Mouse (Mus musculus) myocyte (in vitro differentiated cells): ENCODE measurements around the gene Dnajb12. TPM values are rescaled to one million over a fixed set of nuclear protein-coding genes. Genes with fewer than 3 reads are reported as not detected.

Source experiments
- H3K27me3 ChIP-seq: one replicate; pipeline ENCODE4 v1.6.1; 2011; ENCODE audit not compliant: control insufficient read depth, insufficient read depth, insufficient read length
- H3K36me3 ChIP-seq: one replicate; pipeline ENCODE4 v1.6.1; 2011; ENCODE audit not compliant: control insufficient read depth, insufficient read depth
- H3K4me2 ChIP-seq: one replicate; pipeline ENCODE4 v1.6.1; 2011; ENCODE audit warnings: low read depth, control low read depth
- H3K4me3 ChIP-seq: one replicate; pipeline ENCODE4 v1.5.1; 2011; ENCODE audit warnings: mild to moderate bottlenecking, control low read depth, moderate library complexity
- H3K79me2 ChIP-seq: one replicate; pipeline ENCODE4 v1.6.1; 2011; ENCODE audit not compliant: control insufficient read depth, insufficient read depth
- H3ac ChIP-seq: one replicate; pipeline ENCODE4 v1.6.1; 2011; ENCODE audit not compliant: control insufficient read depth, insufficient read length
- CEBPB ChIP-seq: IDR thresholded peaks from 2 replicates; pipeline ENCODE4 v1.6.1; 2011; ENCODE audit warnings: mild to moderate bottlenecking, moderate library complexity; ENCODE audit not compliant: poor library complexity, insufficient read depth, severe bottlenecking
- E2F4 ChIP-seq: IDR thresholded peaks from one replicate; pipeline ENCODE4 v1.6.1; 2011; ENCODE audit warnings: mild to moderate bottlenecking, control low read depth, moderate library complexity; ENCODE audit not compliant: insufficient read depth
- MAX ChIP-seq: IDR thresholded peaks from one replicate; pipeline ENCODE4 v1.6.1; 2011; ENCODE audit warnings: low read depth, mild to moderate bottlenecking, control low read depth
- MYOD1 ChIP-seq, 3 experiments: IDR thresholded peaks; one replicate each; pipeline ENCODE4 v1.6.1; 2011; ENCODE audit warnings: control low read depth in 2 of 3, low read depth in 2 of 3, mild to moderate bottlenecking in 2 of 3, moderate library complexity in 1 of 3; ENCODE audit not compliant: insufficient read length in 2 of 3, control insufficient read depth in 1 of 3
- MYOG ChIP-seq, 3 experiments: IDR thresholded peaks; one replicate each; pipeline ENCODE4 v1.6.1; 2011; ENCODE audit warnings: control low read depth in 2 of 3, low read depth in 2 of 3, mild to moderate bottlenecking in 2 of 3; ENCODE audit not compliant: insufficient read length in 2 of 3, control insufficient read depth in 1 of 3, insufficient read depth in 1 of 3
- POLR2A ChIP-seq: IDR thresholded peaks from one replicate; pipeline ENCODE4 v1.6.1; 2011; ENCODE audit warnings: low read depth, mild to moderate bottlenecking, control low read depth, moderate library complexity; ENCODE audit not compliant: insufficient read length
- POLR2AphosphoS2 ChIP-seq: IDR thresholded peaks from one replicate; pipeline ENCODE4 v1.6.1; 2011; ENCODE audit warnings: low read depth, control low read depth; ENCODE audit not compliant: insufficient read length
- REST ChIP-seq: IDR thresholded peaks from one replicate; pipeline ENCODE4 v1.6.1; 2011; ENCODE audit warnings: mild to moderate bottlenecking, control low read depth, moderate library complexity; ENCODE audit not compliant: insufficient read depth, insufficient read length
- SRF ChIP-seq: IDR thresholded peaks from one replicate; pipeline ENCODE4 v1.6.1; 2011; ENCODE audit warnings: low read depth; ENCODE audit not compliant: control insufficient read depth, insufficient read length
- TCF12 ChIP-seq: IDR thresholded peaks from one replicate; pipeline ENCODE4 v1.6.1; 2011; ENCODE audit warnings: mild to moderate bottlenecking, control low read depth; ENCODE audit not compliant: poor library complexity, insufficient read depth, severe bottlenecking
- TCF3 ChIP-seq: IDR thresholded peaks from one replicate; pipeline ENCODE4 v1.6.1; 2011; ENCODE audit warnings: low read depth, control low read depth; ENCODE audit not compliant: insufficient read length
- USF1 ChIP-seq: IDR thresholded peaks from one replicate; pipeline ENCODE4 v1.6.1; 2011; ENCODE audit warnings: low read depth, mild to moderate bottlenecking, control low read depth, moderate library complexity
- polyA plus RNA-seq: library from polyadenylated mRNA; unstranded; fragments of >200 nt; fragmentation: generic; extraction: Trizol; gene quantifications from one replicate; pipeline ENCODE4 v1.2.1, GENCODE M21; 2012; ENCODE audit warnings: missing spikeins

The Dnajb12 gene
- polyA plus RNA-seq, 1 experiment, result 45.2 TPM

DNA sequence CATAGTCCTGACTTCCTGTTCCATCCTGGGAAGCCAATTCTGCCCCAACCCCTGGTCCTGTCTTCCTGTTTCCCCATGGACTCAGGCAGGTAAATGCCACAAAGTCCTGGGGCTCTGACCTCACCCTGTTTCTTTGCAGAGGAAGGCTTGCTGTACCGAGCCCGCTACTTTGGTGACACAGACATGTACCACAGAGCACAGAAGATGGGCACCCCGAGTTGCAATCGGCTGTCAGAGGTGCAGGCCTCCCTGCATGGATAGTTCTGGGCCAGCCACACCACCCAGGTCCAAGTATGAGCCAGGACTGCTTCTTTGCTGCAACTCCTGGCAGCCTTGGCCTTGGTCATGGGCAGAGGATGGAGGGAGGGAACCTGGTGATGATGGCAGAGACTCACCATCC lies 16.9 kb downstream of the Dnajb12 start:
- TF ChIP-seq TCF3 (no peak), MYOD1 (IDR thresholded peaks at IDR 0.05; ENCODE audit: control insufficient read depth in 1 of 3, insufficient read length in 2 of 3, low read depth in 2 of 3) (no peak)
- no peak overlapping the region for H3ac ChIP-seq
- H3K27me3 ChIP-seq, result no peaks in the 10 kb centered on the region
- no peak overlapping the region for H3K4me2 ChIP-seq
- H3K79me2 ChIP-seq, result no peaks in the 10 kb centered on the region
- H3K4me3 ChIP-seq, result no peak overlapping the region
- peaks cover 33% of the 10 kb centered on the region for H3K36me3 ChIP-seq

GRCm38 (mm10) chr10:59896911-59897331 lies 17.6 kb downstream of the Dnajb12 start:
- Histone ChIP-seq H3ac (no peak overlapping the region), H3K79me2 (no peaks in the 10 kb centered on the region), H3K36me3 (peaks cover 28% of the 10 kb centered on the region), H3K4me2 (peak overlapping the region; percentile 37), H3K4me3 (no peak overlapping the region), H3K27me3 (no peaks in the 10 kb centered on the region)
- TF ChIP-seq USF1 (no peak), REST (no peak), CEBPB (no peak), MYOG (IDR thresholded peaks at IDR 0.05; ENCODE audit: control insufficient read depth in 1 of 3, insufficient read depth in 1 of 3, insufficient read length in 2 of 3, low read depth in 2 of 3) (no peak), SRF (no peak), POLR2AphosphoS2 (no peak), MAX (no peak), E2F4 (no peak), TCF12 (no peak), POLR2A (no peak), MYOD1 (IDR thresholded peaks at IDR 0.05; ENCODE audit: control insufficient read depth in 1 of 3, insufficient read length in 2 of 3, low read depth in 2 of 3) (no peak), TCF3 (no peak)

DNA sequence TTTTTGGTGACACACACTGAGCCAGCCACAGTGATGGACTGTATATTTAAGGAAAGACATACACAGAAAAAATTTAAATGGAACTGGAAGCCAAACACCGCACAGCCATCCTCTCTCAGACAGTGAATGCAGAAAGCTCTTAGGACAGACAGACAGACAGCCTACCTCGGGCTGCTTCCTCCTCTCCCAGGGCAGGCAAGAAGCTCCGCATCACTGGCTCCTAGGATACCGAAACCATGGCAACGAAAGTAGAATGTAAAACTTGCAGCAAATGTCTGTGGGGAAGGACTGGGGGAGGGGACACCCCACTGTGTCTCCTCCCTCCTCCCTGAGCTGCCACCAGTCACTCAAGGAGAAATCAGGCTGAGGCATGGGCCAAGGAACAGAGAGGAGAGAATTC lies 18.2 kb downstream of the Dnajb12 start:
- H3K4me2 ChIP-seq, result peak overlapping the region; percentile 37
- no peak overlapping the region for H3ac ChIP-seq
- peaks cover 28% of the 10 kb centered on the region for H3K36me3 ChIP-seq
- H3K4me3 ChIP-seq, result no peak overlapping the region
- TF ChIP-seq REST (no peak), POLR2AphosphoS2 (no peak), USF1 (no peak), POLR2A (no peak), MYOG (IDR thresholded peaks at IDR 0.05; ENCODE audit: control insufficient read depth in 1 of 3, insufficient read depth in 1 of 3, insufficient read length in 2 of 3, low read depth in 2 of 3) (no peak), TCF12 (no peak), MYOD1 (IDR thresholded peaks at IDR 0.05; ENCODE audit: control insufficient read depth in 1 of 3, insufficient read length in 2 of 3, low read depth in 2 of 3) (no peak), TCF3 (no peak), CEBPB (no peak), SRF (no peak), MAX (no peak), E2F4 (no peak)
- H3K27me3 ChIP-seq, result no peaks in the 10 kb centered on the region
- no peaks in the 10 kb centered on the region for H3K79me2 ChIP-seq

DNA sequence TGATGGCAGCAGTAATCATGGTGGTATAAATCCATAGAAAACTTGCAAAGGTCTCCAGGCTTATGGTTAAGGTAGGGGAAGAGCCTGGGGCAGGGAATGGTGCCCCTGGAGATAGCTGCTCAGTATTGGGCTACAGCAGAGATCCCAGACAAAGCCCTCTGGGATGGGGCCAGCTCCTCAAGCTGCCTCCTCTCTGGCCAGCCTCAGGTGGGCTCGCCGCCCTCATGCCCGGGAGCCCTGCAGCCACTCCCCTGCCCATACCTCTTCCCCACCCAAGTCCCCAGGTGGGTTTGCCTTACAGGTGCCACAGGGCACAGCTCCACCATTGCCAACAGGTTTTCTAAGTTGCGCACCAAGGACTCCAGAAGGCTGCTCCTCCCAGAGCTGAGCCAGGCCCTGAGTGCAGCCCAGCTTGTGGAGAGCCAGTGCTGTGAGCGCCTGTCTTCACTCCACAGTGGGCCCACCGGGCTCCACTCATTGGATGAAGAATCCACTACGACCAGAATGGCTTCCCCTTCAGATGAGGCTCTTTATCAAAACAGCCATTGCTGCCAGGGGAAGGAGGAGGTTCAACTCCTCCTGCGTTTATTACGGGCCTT lies 18.9 kb downstream of the Dnajb12 start:
- no peak overlapping the region for H3K4me3 ChIP-seq
- peaks cover 24% of the 10 kb centered on the region for H3K36me3 ChIP-seq
- TF ChIP-seq MAX (no peak), MYOD1 (IDR thresholded peaks at IDR 0.05; ENCODE audit: control insufficient read depth in 1 of 3, insufficient read length in 2 of 3, low read depth in 2 of 3) (no peak), TCF3 (no peak), CEBPB (no peak), REST (no peak)
- no peak overlapping the region for H3ac ChIP-seq
- H3K27me3 ChIP-seq, result no peaks in the 10 kb centered on the region
- H3K79me2 ChIP-seq, result no peaks in the 10 kb centered on the region
- no peak overlapping the region for H3K4me2 ChIP-seq

- no peaks in the 10 kb centered on the region for H3K79me2 ChIP-seq
- peak overlapping the region; percentile 57 for H3K4me2 ChIP-seq
- peaks cover 18% of the 10 kb centered on the region for H3K36me3 ChIP-seq
- no peaks in the 10 kb centered on the region for H3K27me3 ChIP-seq
- TF ChIP-seq MYOG (IDR thresholded peaks at IDR 0.05; ENCODE audit: control insufficient read depth in 1 of 3, insufficient read depth in 1 of 3, insufficient read length in 2 of 3, low read depth in 2 of 3) (peak in 1 of 3 experiments; percentile 12), MYOD1 (IDR thresholded peaks at IDR 0.05; ENCODE audit: control insufficient read depth in 1 of 3, insufficient read length in 2 of 3, low read depth in 2 of 3) (peak in 1 of 3 experiments; percentile 54), CEBPB (no peak)
- no peak overlapping the region for H3ac ChIP-seq
- H3K4me3 ChIP-seq, result no peak overlapping the region
Measured at GRCm38 (mm10) chr10:59898935-59899334, 19.6 kb downstream of the Dnajb12 start.
